Mouse (Mus musculus) G1E (cell line): ENCODE results near the gene Asic2.

Source experiments
- CTCF ChIP-seq: IDR thresholded peaks from 2 replicates; pipeline ENCODE4 v1.5.1; 2012; ENCODE audit warnings: low read depth, low read length, inconsistent platforms, mixed read lengths
- GATA1 ChIP-seq: IDR thresholded peaks from 2 replicates; pipeline ENCODE4 v1.6.1; 2012; ENCODE audit warnings: borderline replicate concordance, low read length, inconsistent platforms, mixed read lengths
- GATA2 ChIP-seq: IDR thresholded peaks from 2 replicates; pipeline ENCODE4 v1.6.1; 2012; ENCODE audit warnings: low read depth, low read length, inconsistent platforms, borderline replicate concordance
- POLR2AphosphoS5 ChIP-seq: IDR thresholded peaks from 2 replicates; pipeline ENCODE4 v1.6.1; 2012; ENCODE audit warnings: low read depth, low read length, inconsistent platforms; ENCODE audit not compliant: insufficient replicate concordance
- TAL1 ChIP-seq: conservative IDR thresholded peaks from 2 replicates; pipeline ENCODE4 v1.6.1; 2012; ENCODE audit warnings: low read depth, low read length, inconsistent platforms, mixed read lengths

DNA sequence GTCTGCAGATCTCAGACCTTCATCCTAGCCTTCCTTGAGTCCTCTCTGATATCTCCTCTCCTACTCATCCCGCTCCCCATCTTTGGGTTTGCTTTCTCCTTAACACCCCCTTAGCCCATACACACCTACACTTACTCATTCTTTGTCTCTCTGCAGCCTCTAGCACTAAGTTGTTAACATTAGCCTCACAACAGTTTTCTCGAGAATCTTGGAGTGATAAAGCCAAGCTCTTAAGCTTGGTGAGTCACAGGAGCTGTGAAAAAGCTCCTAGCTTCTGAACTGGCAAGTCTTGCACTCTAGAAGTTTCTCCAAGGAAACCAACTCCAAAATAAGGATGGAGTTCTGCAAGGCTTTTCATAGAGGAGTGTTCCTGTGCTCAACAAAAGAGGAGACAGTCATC lies 803.4 kb downstream of the Asic2 start:
- TF ChIP-seq GATA1, result no peak
- TF ChIP-seq CTCF, result no peak
- TF ChIP-seq TAL1, result no peak
- no peak for TF ChIP-seq POLR2AphosphoS5
- no peak for TF ChIP-seq GATA2
